Mouse (Mus musculus) right cerebral cortex, adult 2 months (tissue): Measurements from ENCODE around the gene Fbp2.
"Not testable (repeated sequence)": the region's sequence is repeated elsewhere in the genome, so short reads cannot be mapped to it uniquely, and the experiment has no call there.

Experiments
- DNase-seq, 2 experiments: peaks; one replicate each; pipeline ENCODE4 v3.0.0; 2021 to 2022; ENCODE audit warnings: low spot score in 2 of 2

Fbp2 gene

DNA sequence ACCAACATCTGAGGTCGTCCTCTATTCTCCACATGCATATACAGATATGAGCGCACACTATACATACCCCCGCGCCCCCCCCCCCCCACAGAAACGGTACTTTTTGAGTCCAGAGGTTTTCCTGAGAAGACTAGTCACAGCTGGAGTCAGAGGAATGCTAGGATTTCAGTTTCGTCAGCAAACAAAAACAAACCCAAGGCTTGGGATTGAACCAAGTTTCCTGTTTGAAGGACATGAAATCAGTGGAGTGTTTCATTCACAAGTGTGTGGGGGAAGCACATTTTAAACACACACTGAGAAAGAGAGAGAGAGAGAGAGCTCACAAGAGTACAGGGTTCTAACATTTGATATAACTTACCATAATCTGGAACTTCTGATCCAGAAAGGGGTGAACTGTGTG lies 5.5 kb upstream of the Fbp2 start:
- DNase-seq: no peak

DNA sequence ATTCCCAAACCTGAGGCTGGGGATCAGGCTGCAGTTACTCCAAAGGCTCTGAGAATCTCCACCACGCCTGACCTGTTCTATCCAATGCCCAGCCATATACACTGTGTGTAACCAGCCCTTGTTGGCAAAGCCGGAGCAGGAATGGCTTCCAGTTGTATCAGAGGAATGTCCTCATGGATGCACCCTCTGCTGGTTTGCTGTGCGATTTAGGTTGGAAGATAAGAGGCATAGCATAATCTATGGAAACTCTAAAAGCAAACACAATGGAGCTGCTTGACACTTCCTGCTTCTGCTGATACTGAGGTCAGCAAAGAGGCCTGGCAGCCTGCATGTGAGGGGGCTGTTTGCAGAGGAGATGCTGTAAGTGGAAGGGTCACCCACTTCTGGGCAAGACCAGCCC lies 4.7 kb upstream of the Fbp2 start:
- no peak for DNase-seq

DNA sequence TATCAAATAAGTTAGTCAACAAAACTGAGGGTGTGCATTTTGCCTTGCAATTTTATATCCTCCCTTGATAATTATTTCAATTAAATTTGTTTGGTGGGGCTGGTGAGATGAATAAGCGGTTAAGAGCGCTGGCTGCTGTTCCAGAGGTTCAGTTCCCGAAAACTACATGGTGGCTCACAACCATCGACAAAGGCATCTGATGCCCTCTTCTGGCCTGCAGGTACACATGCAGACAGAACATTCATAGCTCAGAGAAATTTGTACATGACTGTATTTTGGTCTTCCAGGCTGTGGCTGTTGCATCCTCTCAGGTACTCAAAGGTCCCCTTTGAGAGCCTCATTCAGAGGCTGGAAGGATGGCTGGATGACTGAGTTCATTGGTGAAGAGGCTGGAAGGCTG lies 1.8 kb upstream of the Fbp2 start:
- no peak for DNase-seq

GRCm38 (mm10) chr13:62859251-62859650 lies 1.0 kb upstream of the Fbp2 start:
- DNase-seq: not testable (repeated sequence)

DNA sequence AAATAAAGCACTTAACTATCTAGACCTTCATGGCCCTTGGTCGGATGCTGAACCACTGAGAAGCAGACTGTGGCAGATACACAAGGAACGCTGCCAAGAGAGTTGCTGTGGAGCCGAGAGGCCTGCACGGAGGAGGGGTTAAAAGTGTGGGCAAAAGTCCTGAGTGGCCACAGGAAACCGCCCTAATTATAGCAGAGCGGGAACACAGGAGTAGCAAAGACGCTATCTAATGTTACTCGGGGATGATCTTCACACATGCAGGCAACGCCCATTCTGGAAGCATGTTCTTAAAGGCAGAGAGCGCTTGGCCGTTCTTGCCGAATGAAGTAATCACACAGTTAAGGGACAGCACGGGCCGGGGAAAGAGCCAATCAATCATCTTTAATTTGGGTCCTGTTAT lies 1.4 kb downstream of the Fbp2 start:
- DNase-seq: no peak

- peak; percentile 78 to 86 for DNase-seq
Measured at GRCm38 (mm10) chr13:62856305-62856675, 1.9 kb downstream of the Fbp2 start.

DNA sequence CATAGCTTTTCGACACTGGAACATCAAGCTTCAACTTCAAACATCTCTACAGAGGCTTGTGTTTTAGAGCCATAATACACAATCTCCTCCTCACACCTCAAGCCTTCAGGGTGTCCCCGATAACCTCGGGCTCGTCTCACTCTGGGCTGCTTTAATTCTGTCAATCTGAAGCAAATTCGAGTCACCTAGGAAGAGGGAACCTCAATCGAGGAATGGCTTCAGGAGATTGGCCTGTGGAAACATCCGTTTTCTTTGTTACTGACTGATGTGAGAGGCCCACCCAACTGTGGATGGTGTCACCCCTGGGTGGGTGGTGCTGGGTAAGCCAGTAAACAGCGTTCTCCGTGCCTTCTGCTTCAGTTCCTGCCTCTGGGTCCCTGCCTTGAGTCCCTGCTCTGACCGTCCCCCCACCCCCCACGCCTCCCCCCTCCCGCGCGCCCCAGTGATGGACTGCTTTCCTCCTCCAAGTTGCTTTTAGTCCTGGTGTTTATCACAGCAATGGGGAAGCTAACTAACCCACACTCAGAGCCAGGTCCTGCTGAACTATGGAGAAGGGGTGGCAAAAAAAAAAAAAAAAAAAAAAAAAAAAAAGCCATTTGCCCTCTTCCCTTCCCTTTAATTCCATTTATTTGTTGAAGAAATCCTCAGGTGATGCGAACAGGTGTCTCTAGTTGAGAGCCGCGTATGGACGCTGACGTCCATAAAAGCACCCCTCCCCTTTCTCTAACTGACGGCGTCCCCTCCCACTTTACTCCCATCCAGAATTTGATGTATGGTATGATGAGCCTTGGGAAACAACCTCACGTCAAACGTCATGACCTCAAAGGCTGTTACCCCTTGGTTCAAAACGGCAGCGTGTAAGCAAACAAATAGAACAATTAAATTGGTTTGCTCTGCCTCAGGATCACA lies 2.6 kb downstream of the Fbp2 start:
- DNase-seq: no peak

DNA sequence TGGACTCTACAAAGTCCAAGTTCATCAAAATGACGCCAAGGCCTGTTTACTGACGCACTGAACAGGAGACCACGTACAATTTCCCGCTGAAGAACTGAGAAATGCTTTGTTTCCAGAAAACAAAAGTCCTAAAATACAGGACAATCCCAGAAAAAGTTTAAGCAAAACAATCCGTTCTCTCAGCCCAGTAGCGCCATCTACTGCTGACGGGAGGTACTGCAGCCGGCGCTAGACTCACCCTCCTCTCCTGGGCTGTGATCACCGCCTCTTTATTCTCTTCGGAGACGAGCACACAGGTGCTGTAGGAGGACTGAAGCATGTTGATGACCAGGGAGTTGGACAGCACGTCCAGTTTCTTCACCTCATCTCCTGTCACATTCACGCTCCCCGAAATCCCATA lies 3.6 kb downstream of the Fbp2 start:
- peak; percentile 64 to 75 for DNase-seq

DNA sequence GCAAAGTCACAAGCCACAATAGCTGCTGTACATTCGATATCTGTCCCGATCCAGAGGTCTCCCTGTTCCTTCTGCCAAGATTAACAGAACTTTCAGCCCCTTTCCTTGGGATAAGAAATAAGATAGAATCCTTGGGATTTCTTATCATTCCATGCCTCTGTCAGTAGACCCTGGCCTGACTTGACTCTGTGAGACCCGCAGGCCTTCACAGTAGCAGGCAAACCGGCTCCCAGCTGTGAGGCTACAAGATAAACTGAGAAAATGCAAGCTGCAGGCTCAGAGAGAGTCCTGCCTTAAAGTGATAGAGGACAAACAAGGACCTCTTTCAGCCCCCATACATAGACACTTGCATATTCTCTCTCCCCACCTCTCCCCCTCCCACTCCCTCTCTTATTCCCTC lies 24.9 kb downstream of the Fbp2 start:
- DNase-seq: no peak

GRCm38 (mm10) chr13:62832239-62832638 lies 26.0 kb downstream of the Fbp2 start:
- no peak for DNase-seq

GRCm38 (mm10) chr13:62815705-62816104 lies 42.5 kb downstream of the Fbp2 start:
- not testable (repeated sequence) for DNase-seq

- no peak for DNase-seq
Measured at GRCm38 (mm10) chr13:62812713-62813112, 45.5 kb downstream of the Fbp2 start.

DNA sequence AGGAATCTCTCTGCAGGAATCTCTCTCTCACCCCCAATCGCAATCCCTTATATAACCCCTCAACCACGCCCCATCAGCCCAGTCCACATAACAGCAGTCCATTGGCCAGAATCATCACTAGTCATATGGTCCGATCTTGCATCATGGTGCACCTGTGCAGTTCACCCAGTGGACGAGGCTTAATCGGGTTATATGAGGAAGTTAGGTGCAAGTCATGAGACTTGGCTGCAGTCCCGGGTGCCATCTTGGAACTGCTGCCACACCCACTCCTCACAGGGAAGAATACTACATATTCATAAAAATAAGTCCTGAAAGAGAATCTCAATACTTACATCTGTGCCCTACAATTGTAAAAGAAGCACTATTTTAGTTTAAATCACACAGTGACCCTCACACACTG lies 50.2 kb downstream of the Fbp2 start:
- not testable (repeated sequence) for DNase-seq
